Mouse (Mus musculus): ENCODE measurements at regions not wholly inside any gene's neighbourhood (a gene's known extent, or its start where the extent isn't known, plus 50 kb on each side); places are given as distances from the start of the nearest gene placed in this dataset.
A peak's percentile ranks its signal among the peaks of the same experiment; 100 is the strongest.

- H3K4me3 ChIP-seq = no peak overlapping the region
- no peak for ATAC-seq (replicated peaks)
- no peaks in the 10 kb centered on the region for H3K4me1 ChIP-seq
- no peak overlapping the region for H3K9ac ChIP-seq (replicated peaks)
- no peaks in the 10 kb centered on the region for H3K9me3 ChIP-seq
- H3K27me3 ChIP-seq = no peaks in the 10 kb centered on the region
- H3K36me3 ChIP-seq = no peaks in the 10 kb centered on the region
- no peak overlapping the region for H3K27ac ChIP-seq (replicated peaks)
- WGBS = 62% methylated on average over 4 of the region's 4 CpGs
- H3K4me2 ChIP-seq (replicated peaks) = no peak overlapping the region
These were observed 531.5 kb upstream of the Zic4 start for GRCm38 (mm10) chr9:90830704-90831103.

GRCm38 (mm10) chr9:90833743-90834539 is 528.3 kb upstream of the Zic4 start:
- Histone ChIP-seq H3K9ac (replicated peaks) (no peak overlapping the region), H3K4me3 (no peak overlapping the region), H3K27me3 (no peaks in the 10 kb centered on the region), H3K4me1 (no peaks in the 10 kb centered on the region), H3K4me2 (replicated peaks) (no peak overlapping the region), H3K36me3 (no peaks in the 10 kb centered on the region), H3K9me3 (no peaks in the 10 kb centered on the region), H3K27ac (replicated peaks) (no peak overlapping the region)
- 4% methylated on average over 3 of the region's 3 CpGs for WGBS
- peak; percentile 66 for ATAC-seq (replicated peaks)

GRCm38 (mm10) chr9:90838184-90838926 is 523.9 kb upstream of the Zic4 start:
- H3K27me3 ChIP-seq = no peaks in the 10 kb centered on the region
- 0 out of 2 replicates have a peak, but pooled peaks have one; percentile 39 for ATAC-seq (replicated peaks)
- H3K9ac ChIP-seq (replicated peaks) = no peak overlapping the region
- no peaks in the 10 kb centered on the region for H3K9me3 ChIP-seq
- 10% methylated on average over 6 of the region's 6 CpGs for WGBS
- no peak overlapping the region for H3K4me3 ChIP-seq
- H3K4me2 ChIP-seq (replicated peaks) = no peak overlapping the region
- H3K4me1 ChIP-seq = no peaks in the 10 kb centered on the region
- no peaks in the 10 kb centered on the region for H3K36me3 ChIP-seq
- no peak overlapping the region for H3K27ac ChIP-seq (replicated peaks)

- WGBS = 96% methylated on average over 5 of the region's 5 CpGs
These were observed 511.2 kb upstream of the Zic4 start for GRCm38 (mm10) chr9:90851044-90851443.

GRCm38 (mm10) chr9:90871636-90872035 is 490.6 kb upstream of the Zic4 start:
- WGBS = 50% methylated on average over 5 of the region's 5 CpGs

More at GRCm38 (mm10) chr9:90851044-90851443, 511.2 kb upstream of the Zic4 start:
- H3K4me3 ChIP-seq = no peak overlapping the region
- H3K36me3 ChIP-seq = no peaks in the 10 kb centered on the region
- H3K27ac ChIP-seq (replicated peaks) = no peak overlapping the region
- no peak overlapping the region for H3K4me2 ChIP-seq (replicated peaks)
- H3K4me1 ChIP-seq = no peaks in the 10 kb centered on the region
- H3K9me3 ChIP-seq = no peaks in the 10 kb centered on the region
- no peak overlapping the region for H3K9ac ChIP-seq (replicated peaks)
- no peak for ATAC-seq (replicated peaks)
- no peaks in the 10 kb centered on the region for H3K27me3 ChIP-seq

GRCm38 (mm10) chr9:90884467-90884866 is 477.7 kb upstream of the Zic4 start:
- Histone ChIP-seq H3K36me3 (no peaks in the 10 kb centered on the region), H3K4me2 (replicated peaks) (no peak overlapping the region), H3K9me3 (no peaks in the 10 kb centered on the region), H3K9ac (replicated peaks) (no peak overlapping the region), H3K27me3 (no peaks in the 10 kb centered on the region), H3K27ac (replicated peaks) (no peak overlapping the region), H3K4me1 (no peaks in the 10 kb centered on the region), H3K4me3 (no peak overlapping the region)
- no peak for ATAC-seq (replicated peaks)
- 95% methylated on average over 1 of the region's 1 CpGs for WGBS

More at GRCm38 (mm10) chr9:90871636-90872035, 490.6 kb upstream of the Zic4 start:
- Histone ChIP-seq H3K9ac (replicated peaks) (no peak overlapping the region), H3K9me3 (no peaks in the 10 kb centered on the region), H3K27ac (replicated peaks) (no peak overlapping the region), H3K4me3 (no peak overlapping the region), H3K4me1 (no peaks in the 10 kb centered on the region), H3K27me3 (no peaks in the 10 kb centered on the region), H3K4me2 (replicated peaks) (no peak overlapping the region), H3K36me3 (no peaks in the 10 kb centered on the region)
- no peak for ATAC-seq (replicated peaks)

- Histone ChIP-seq H3K4me1 (no peaks in the 10 kb centered on the region), H3K4me3 (no peak overlapping the region), H3K4me2 (replicated peaks) (no peak overlapping the region), H3K27ac (replicated peaks) (no peak overlapping the region), H3K9me3 (no peaks in the 10 kb centered on the region), H3K27me3 (no peaks in the 10 kb centered on the region), H3K9ac (replicated peaks) (no peak overlapping the region), H3K36me3 (no peaks in the 10 kb centered on the region)
- WGBS = 90% methylated on average over 3 of the region's 3 CpGs
- ATAC-seq (replicated peaks) = no peak
These were observed 474.8 kb upstream of the Zic4 start for GRCm38 (mm10) chr9:90887405-90887804.

GRCm38 (mm10) chr9:90890801-90891200 is 471.4 kb upstream of the Zic4 start:
- Histone ChIP-seq H3K4me1 (no peaks in the 10 kb centered on the region), H3K4me2 (replicated peaks) (no peak overlapping the region), H3K36me3 (no peaks in the 10 kb centered on the region), H3K27me3 (no peaks in the 10 kb centered on the region), H3K27ac (replicated peaks) (no peak overlapping the region), H3K9ac (replicated peaks) (no peak overlapping the region), H3K4me3 (no peak overlapping the region), H3K9me3 (no peaks in the 10 kb centered on the region)
- no peak for ATAC-seq (replicated peaks)
- 92% methylated on average over 4 of the region's 4 CpGs for WGBS

- Histone ChIP-seq H3K4me2 (replicated peaks) (no peak overlapping the region), H3K9ac (replicated peaks) (no peak overlapping the region), H3K4me3 (no peak overlapping the region), H3K9me3 (no peaks in the 10 kb centered on the region), H3K27me3 (no peaks in the 10 kb centered on the region), H3K27ac (replicated peaks) (no peak overlapping the region), H3K36me3 (no peaks in the 10 kb centered on the region), H3K4me1 (no peaks in the 10 kb centered on the region)
- ATAC-seq (replicated peaks) = no peak
- 68% methylated on average over 1 of the region's 1 CpGs for WGBS
These were observed 469.4 kb upstream of the Zic4 start for GRCm38 (mm10) chr9:90892816-90893215.

- no peak overlapping the region for H3K4me3 ChIP-seq
- no peaks in the 10 kb centered on the region for H3K9me3 ChIP-seq
- no peak overlapping the region for H3K4me2 ChIP-seq (replicated peaks)
- H3K36me3 ChIP-seq = no peaks in the 10 kb centered on the region
- H3K4me1 ChIP-seq = peaks cover 2% of the 10 kb centered on the region; the same call in 1 of the 2 replicates
- H3K27me3 ChIP-seq = no peaks in the 10 kb centered on the region
- ATAC-seq (replicated peaks) = no peak
- H3K27ac ChIP-seq (replicated peaks) = no peak overlapping the region
- H3K9ac ChIP-seq (replicated peaks) = no peak overlapping the region
- WGBS = 2% methylated on average over 5 of the region's 5 CpGs
These were observed 458.7 kb upstream of the Zic4 start for GRCm38 (mm10) chr9:90903557-90903956.

- Histone ChIP-seq H3K9ac (replicated peaks) (no peak overlapping the region), H3K27me3 (no peaks in the 10 kb centered on the region), H3K4me2 (replicated peaks) (no peak overlapping the region), H3K27ac (replicated peaks) (no peak overlapping the region), H3K36me3 (no peaks in the 10 kb centered on the region), H3K9me3 (no peaks in the 10 kb centered on the region), H3K4me1 (peaks cover 2% of the 10 kb centered on the region; the same call in 1 of the 2 replicates), H3K4me3 (no peak overlapping the region)
- 98% methylated on average over 5 of the region's 5 CpGs for WGBS
- ATAC-seq (replicated peaks) = no peak
These were observed 456.1 kb upstream of the Zic4 start for GRCm38 (mm10) chr9:90906106-90906505.

GRCm38 (mm10) chr9:90906684-90907083 is 455.5 kb upstream of the Zic4 start:
- Histone ChIP-seq H3K4me1 (peaks cover 2% of the 10 kb centered on the region; the same call in 1 of the 2 replicates), H3K27ac (replicated peaks) (no peak overlapping the region), H3K4me3 (no peak overlapping the region), H3K9ac (replicated peaks) (no peak overlapping the region), H3K4me2 (replicated peaks) (no peak overlapping the region), H3K27me3 (no peaks in the 10 kb centered on the region), H3K9me3 (no peaks in the 10 kb centered on the region), H3K36me3 (no peaks in the 10 kb centered on the region)
- 98% methylated on average over 7 of the region's 7 CpGs for WGBS
- ATAC-seq (replicated peaks) = no peak

Measured in forebrain, embryonic 15.5 days (tissue).